Mouse (Mus musculus): ENCODE data around the gene Pde4d. TPM values are rescaled to one million over a fixed set of nuclear protein-coding genes. Genes with fewer than 3 reads are reported as not detected.
A peak's percentile ranks its signal among the peaks of the same experiment; 100 is the strongest.

Gene Pde4d
- total RNA-seq, 1 experiment from 2014 or later, result 18.9 TPM

DNA sequence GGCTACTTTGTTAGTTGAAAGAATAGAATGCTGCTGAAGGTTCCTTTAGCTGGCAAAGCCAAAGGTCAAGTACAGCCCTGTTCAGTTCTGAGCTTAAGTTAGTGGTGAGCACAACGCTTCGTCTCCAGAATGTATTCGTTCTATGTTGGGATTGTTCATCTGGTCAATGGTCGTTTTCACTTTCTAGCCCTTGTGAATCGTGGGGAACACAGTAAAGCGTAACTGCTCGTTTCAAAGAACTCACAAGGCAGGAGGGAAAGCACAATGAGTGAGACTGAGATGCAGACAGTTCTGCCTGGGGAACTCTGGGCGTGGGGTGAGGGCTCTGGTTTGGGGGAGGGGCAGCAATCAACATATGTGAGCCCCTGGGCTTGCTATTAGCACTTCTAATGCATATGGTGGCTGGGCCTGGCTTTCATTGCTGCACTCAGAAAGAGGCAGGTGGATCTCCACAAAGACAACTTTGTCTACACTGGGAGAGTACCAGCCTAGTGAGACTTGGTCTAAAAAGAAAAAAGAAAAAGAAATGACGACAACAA lies 1328.6 kb downstream of the Pde4d start:
- no peak for DNase-seq

DNA sequence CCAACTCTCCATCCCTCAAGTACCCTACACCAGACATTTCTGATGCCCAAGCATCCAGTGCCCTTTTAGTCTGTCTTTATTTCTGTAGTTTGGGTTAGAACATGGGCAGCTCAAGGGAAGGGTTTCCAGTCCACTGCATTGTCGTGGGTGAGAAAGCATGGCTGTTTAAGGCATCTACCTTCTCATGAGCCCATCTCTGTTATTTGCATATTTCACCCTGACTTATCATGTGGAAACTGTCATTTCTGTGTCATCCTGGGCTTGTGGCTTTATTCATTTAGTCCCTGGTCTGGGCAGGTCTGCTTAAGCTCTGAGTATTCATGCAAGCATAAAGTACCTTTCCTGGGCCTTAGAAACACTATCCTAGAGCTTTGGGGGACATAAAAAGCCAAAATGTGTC lies 1331.7 kb downstream of the Pde4d start:
- no peak for DNase-seq

GRCm38 (mm10) chr13:109788604-109789003 lies 1338.9 kb downstream of the Pde4d start:
- DNase-seq, result no peak

GRCm38 (mm10) chr13:109789151-109789550 lies 1339.4 kb downstream of the Pde4d start:
- DNase-seq, result no peak

- DNase-seq, result no peak
Measured at GRCm38 (mm10) chr13:109790045-109790715, 1340.4 kb downstream of the Pde4d start.

- DNase-seq, result no peak
Measured at GRCm38 (mm10) chr13:109793918-109794317, 1344.2 kb downstream of the Pde4d start.

DNA sequence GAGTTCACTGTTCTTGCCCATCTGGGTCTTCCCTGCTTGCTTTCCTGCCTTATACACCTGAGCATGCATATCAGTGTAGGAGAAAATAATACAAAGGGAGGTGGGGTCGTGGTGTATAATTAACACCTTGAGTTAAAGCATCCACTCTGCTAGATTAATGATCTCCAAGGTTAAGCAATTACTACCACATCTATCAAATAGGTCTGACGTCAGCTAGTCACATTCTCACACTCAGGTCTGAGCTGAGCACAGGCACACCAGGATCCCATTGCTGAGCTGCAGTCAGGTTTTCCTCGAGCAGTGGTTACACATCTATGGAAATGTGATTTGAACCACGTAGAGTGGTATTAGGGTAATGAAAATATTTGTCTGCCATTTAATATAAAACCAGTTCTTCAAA lies 1348.9 kb downstream of the Pde4d start:
- no peak for DNase-seq

GRCm38 (mm10) chr13:109802201-109802600 lies 1352.5 kb downstream of the Pde4d start:
- no peak for DNase-seq

DNA sequence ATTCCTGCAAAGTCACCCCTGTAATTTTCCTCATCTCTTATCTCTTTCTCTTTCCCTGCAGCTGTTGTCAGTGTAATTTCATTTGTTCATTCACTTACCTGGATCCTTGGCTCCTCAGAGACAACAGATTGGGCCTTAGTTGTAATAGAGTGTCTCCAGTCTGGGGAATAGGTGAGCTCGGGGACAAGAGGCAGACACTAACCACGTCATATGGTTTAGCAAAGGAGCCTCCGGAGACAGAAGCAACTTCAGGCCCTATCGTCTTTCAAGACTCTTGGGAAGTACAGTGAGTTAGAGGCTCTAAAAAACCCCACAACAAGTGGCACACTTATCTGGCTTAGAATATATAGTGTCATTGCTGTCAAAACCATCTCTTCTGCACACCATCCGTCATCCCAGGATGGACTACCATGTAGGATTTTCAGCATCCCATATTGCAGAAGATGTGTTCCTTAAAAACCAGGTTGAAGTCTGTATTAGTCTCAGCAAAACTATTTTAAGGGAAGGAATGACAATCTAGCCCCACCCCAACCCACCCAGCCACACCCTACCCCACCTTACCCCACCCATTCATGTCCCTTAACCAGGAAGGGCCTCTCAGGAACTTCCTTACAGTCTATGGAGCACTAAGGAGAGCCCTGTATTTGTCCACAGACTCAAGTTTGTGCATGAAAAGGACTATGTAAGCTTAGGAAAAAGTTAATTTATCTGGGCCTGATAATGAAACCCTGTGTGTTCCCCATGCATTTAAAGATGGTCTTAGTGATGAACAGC lies 1356.6 kb downstream of the Pde4d start:
- no peak for DNase-seq

DNA sequence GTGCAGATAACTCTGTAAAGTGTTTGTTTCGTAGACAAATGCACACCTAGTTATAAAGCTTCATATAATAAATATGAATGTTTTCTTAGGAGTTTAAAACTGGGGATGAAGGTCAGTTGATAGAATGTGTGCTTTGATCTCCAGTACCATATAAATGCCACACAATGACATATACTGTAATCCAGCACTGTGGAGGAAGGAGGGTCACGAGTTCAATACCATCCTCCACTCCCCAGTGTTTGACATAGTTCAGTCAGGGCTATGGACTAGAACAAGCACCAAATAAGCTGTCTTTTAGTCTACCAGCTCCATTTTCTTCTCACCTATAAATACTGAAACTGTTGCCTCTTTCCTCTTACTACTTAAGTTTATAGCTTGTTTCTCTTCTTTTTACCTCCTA lies 1357.3 kb downstream of the Pde4d start:
- no peak for DNase-seq

DNA sequence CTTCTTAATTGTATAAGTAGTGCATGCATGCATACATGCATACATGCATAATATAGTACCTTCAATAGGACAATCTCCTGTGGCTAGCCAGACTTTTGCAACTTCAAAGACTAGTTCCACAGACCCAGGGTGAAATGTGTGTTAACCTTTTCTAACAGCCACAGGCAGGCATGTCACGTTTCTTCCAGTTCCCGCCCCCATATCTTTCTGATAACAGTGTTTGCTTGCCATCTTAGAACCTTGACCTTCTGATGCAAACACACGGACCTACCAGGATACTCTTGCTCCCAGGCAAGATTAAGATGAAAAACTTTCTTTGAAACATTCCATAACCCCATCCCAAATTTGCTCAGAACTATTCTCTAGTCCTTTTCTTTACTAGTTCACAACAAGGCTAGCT lies 1357.7 kb downstream of the Pde4d start:
- DNase-seq, result no peak

DNA sequence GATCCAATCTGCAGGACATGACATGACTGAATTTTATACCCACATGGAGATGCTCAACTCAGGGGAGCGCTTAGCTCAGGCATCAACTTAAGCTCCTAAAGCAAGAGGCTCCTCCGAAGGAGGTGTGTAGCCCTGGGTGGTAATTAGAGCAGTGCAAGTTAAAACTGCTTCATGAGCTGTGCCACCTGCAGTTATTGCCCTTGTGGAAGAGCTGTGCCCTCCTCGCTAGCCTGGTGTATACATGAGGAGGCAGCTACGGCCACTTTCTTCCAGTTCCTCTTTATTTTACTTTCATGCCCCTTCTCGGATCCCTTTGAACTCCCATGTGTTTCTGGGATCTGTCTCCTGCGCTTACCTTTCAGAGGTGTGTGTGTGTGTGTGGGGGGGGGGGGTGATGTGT lies 1358.3 kb downstream of the Pde4d start:
- no peak for DNase-seq

DNA sequence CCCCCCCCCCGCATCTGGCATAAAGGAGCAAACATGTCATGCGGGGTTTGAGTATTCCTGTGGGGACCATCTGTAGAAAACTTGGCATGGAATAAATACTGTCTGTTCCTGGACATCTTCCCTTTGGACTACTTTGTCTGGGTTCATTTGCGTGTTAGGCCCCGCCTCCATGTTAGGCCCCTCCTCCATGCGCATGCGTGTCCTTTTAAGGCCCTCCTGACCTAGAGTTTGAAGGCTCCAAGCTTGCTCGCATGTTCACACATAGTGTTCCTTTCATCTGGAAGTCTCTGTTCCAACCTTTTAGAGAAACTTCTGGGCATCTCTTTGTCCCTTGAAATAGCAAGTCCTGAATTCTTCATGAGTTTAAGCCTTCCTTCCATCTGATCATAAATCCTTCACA lies 1359.2 kb downstream of the Pde4d start:
- no peak for DNase-seq

DNA sequence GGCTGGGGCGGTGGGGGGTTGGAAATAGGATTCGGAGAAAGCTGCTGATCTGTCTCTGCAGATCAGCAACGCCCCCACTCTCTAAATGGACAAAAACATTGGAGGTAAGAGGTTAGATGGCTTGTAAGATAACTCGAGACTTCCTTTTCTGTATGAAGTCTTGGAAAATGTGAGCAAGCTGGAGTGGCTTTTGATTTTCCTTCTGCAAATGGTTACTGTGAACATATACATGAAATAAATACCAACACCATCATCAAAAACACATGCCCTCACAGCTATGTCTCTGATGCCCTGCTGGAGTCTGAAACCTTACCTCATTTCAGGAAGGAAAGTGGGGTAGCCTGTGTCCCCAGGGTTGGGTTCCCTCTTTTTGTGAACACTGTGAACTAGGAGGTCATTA lies 1359.9 kb downstream of the Pde4d start:
- DNase-seq, result no peak

DNA sequence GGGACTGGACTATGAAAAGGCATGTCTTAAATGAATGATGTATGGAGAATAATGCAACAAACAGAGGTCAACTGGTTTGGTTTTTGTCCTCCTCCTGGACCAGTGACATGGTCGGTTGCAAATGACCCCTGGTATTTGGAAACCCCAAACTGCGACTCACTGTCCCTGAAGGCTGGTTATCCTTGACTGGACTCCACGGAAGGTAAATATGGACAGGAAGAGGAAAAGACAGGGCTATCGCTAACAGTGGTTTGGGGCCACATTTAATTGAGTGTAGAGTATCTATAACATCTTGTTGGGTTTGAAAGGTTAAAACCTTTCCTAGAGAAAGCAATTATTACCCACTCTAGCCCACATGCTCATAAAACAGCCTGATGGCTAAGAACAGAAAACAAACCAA lies 1364.2 kb downstream of the Pde4d start:
- no peak for DNase-seq

- no peak for DNase-seq
Measured at GRCm38 (mm10) chr13:109819071-109819470, 1369.3 kb downstream of the Pde4d start.

GRCm38 (mm10) chr13:109820141-109820540 lies 1370.4 kb downstream of the Pde4d start:
- DNase-seq, result no peak

DNA sequence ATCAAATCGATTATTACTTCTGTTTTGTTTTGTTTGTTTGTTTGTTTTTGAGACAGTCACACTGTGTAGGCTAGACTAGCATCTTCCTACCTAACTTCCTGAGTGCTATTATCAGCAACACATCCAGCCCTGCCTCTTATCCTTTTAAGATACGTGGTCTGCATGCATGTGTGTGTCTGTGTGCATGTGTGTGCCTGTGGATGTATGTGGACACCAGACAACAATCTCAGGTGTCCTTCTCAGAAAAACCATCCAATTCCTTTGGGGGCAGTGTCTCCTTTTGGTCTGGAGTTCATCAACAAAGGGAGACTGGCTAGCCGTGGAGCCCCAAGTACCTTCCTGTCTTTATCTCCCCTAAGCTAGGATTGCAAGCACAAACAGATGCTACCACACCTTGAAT lies 1371.1 kb downstream of the Pde4d start:
- no peak for DNase-seq

- DNase-seq, result no peak
Measured at GRCm38 (mm10) chr13:109821725-109822412, 1372.1 kb downstream of the Pde4d start.

DNA sequence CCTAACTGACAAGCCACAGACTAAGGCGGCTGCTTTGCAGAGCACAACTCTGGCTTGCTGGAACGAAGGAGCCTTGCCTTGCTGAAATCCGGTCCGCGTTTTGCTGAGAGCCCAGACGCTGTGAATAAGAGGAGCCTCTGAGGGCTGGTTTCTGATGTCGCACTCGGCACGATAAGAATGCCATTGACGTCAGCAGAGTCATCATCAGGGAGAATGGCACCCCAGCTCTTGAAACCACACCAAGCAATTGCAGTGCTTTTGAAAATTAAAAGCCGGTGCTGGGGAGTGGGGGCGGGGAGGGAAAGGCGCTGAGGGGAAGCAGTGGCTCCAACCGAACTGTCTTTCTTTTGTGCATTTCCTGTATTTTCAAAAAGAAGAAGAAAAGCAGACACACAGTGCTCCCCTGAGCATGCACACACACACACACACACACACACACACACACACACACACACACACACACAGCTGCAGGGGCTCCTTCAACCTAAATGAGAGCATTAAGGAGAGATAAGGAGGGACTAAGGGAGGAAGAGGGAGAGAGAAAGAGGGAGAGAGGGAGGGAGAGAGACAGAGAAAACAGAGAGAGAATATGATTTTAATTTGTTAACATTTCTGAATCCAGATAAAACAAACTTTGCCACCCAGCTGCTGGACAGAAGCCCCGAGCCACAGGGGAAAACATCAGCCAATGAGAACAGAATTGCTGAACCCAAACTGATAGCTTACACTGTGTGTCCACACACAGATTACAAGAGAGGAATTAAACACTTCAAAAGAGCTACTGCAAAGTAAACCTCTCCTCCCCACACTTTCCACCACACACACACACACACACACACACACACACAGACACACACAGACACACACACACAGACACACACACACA lies 1372.9 kb downstream of the Pde4d start:
- DNase-seq, result peak; percentile 86

- no peak for DNase-seq
Measured at GRCm38 (mm10) chr13:109823307-109824031, 1373.7 kb downstream of the Pde4d start.
